Mouse (Mus musculus): ENCODE results near the gene Zfp459.
"Not testable (repeated sequence)": the region's sequence is repeated elsewhere in the genome, so short reads cannot be mapped to it uniquely, and the experiment has no call there.

DNA sequence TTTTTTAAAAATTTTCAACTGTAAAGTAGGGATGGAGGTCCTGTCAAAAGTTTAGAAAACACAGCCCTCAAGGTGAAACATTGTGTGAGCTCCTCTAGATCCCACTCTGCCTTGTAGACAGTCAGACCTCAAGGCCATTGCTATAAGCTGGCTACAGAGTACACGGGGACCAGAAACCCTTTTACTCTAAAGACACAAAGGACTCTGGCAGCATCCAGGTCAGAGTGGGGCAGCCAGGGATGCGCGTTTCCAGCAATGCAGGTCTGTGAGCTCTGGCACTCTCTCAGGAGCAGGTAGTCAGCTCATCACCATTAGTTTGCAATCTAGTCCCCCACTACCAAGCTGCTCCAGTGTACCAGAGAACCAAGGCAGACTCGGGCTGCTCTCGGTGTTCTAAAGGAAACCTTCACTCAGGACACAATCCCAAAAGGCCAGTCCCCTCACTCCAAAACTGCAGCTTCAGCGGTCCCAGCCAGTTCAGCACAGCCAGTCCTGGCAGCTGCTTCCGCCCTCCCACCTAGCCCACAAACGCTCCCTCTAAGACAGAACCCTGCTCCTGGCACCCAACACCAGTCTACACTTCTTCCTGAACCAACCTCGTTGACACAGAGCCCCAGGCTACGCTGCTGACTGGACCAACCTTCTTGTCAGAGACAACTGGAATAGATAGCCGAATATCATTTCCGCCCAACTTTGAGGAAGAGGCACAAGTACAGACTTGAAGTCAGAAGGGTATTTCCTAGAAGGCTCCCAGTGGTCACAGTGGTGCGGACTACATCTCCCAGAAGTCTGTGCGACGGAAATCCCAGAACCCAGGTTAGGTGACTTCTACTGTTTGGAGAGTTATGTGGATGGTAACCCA, 45.9 kb downstream of the Zfp459 start, which contains the start of the genes Gm28041 and Zfp456:
- not testable (repeated sequence) for TF ChIP-seq POLR2A (IDR thresholded peaks at IDR 0.05; ENCODE audit: borderline replicate concordance, extremely low read depth, low read depth, low read length); CTCF (IDR thresholded peaks at IDR 0.05; ENCODE audit: insufficient read depth, low read length)

All from lung, adult 2 months (tissue).